Mouse (Mus musculus) neutrophil, adult 5-6 weeks (primary cell): ENCODE results near the gene Hnrnpf. TPM values are rescaled to one million over a fixed set of nuclear protein-coding genes. Genes with fewer than 3 reads are reported as not detected.

ENCODE experiments used
- ATAC-seq: fragments of 151-379, 151-347 bp; 2 replicates; pipeline ENCODE4 v1.8.0; 2017; ENCODE audit warnings: mild to moderate bottlenecking, moderate TSS enrichment; ENCODE audit not compliant: insufficient number of reproducible peaks, poor library complexity, low FRiP score, severe bottlenecking; ENCODE audit errors: extremely low read depth
- total RNA-seq: library from RNA; stranded (forward); fragments of 200-1000 nt; gene quantifications from 2 replicates; pipeline ENCODE4 v1.2.3, GENCODE M21; 2017

Hnrnpf gene
- total RNA-seq, 1 experiment from 2014 or later: 955 TPM

DNA sequence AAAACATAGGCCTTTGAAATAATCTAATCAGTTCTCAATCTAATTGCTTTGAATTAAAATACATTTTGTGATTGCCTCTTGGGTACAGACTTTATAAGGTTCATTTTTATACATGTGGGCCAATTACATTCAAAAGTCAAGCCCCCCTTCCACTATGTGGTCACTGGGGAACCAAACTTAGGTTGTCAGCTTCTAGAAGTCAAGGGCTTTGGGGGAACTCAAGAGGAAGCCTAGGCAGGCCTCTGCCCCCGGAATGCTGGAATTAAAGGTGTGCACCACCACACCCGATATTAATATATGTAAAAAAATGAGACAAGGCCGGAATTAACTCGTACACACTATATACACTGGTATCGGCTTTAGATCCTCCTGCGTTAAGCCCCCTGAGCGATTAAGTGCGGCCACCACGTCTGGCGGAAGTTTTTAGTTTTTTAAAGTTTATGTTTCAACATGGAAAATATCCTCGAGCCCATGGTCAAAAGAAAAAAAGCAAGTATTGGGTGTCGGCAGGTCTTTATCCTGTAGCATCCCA is 16.1 kb downstream of the Hnrnpf start:
- ATAC-seq: no peak

- ATAC-seq: peak; percentile 87
Observed at GRCm38 (mm10) chr6:117916737-117917426, 16.8 kb downstream of the Hnrnpf start.

DNA sequence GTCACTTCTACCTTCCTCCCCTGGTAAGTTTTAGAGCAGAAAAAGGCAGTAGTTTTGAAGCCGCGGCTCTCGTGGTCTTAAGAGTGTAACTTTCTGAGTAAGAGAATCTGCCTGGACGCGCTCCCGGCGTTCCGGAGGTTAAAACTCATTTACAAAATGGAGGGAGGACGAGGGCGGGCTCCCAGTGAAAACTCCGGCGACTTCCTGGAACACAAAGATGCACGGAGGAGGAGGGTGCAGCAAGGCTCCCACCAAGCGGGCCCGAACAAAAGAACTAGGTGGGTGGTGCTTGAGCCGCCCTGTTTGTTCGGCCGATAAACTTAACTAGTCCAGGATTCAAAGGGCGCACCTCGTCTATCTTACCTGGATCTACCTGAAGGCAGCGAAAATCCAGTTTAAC is 17.5 kb downstream of the Hnrnpf start:
- no peak for ATAC-seq

GRCm38 (mm10) chr6:117918043-117918442 is 17.9 kb downstream of the Hnrnpf start:
- ATAC-seq: no peak

DNA sequence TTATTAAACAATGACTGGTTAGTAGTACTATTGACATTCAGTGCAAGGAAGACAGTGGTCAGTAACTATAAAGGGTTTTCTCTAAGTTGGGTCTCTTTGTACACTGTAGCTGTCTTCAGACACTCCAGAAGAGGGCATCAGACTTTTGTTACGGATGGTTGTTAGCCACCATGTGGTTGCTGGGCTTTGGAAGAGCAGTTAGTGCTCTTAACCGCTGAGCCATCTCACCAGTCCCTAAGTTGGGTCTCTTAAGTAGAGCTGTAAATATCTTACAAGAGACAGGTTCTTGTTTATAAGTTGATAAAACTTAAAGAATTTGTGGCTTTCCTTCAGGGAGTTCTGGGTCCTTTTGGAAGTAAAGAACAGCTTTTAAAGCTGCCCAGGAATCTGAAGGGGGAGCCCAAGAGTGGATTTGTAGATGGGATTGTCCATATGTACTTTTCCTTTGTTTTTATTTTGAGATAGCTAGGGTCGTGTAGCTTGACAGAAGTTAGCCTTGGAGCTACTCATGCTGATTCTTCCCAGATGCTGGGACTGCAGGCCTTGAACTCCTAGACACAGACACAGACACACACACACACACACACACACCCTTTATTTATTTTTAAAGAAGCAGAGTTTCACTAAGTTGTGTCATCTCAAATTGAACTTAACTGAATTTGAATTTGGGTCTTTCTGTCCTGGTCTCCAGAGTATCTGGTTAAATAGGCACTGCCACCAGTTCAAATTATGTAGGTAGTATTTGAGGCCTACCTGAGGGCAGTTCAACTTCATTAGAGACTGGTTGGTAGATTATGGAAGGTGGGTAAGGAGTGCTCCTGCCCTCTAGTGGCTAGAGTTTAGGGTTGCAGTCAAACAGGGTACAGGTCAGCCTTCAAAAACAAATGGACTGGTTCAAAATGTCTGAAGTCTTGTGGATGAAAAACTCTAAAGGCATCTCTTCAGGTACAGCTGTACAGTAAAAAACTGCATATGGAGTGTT is 20.8 kb downstream of the Hnrnpf start:
- peak; percentile 75 for ATAC-seq

DNA sequence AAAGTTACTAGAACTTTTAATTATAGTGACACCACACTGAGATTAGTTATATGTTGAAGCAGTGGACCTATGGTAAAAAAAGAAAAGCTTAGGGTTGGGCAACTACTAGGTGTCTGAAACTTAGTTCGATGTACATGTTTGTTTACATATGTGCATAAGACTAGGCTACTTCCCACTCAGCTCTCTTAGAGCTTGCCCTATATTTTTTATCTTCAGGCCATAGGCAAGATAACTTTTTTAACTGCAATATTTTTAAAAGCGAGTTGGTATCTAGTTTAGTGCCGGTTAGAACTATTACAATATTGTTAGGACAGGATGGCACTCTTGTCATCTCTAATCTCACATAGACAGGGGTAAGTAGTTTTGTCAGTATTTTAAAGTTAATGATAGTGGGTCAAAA is 21.9 kb downstream of the Hnrnpf start:
- no peak for ATAC-seq

- ATAC-seq: no peak
Observed at GRCm38 (mm10) chr6:117926871-117927491, 26.9 kb downstream of the Hnrnpf start.

- ATAC-seq: no peak
Observed at GRCm38 (mm10) chr6:117927955-117928354, 27.8 kb downstream of the Hnrnpf start.

DNA sequence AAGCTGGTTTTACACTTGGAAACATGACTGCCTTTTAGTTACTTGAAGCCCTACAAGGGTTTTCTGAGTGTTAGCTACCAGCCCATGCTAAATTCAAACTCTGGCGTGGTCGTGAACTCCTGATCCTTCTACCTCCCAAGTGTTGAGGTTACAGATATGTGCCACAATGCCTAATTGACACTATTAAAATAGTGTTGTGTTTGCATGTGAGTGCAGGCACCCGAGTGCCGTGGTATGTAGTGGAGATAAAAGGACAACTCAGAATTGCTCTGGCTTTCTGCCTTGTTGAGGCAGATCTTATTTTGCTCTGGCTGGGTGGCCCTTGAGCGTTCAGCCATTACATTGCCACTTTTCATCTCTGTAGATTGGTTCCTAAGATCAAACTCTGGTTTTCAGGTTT is 28.6 kb downstream of the Hnrnpf start:
- no peak for ATAC-seq

DNA sequence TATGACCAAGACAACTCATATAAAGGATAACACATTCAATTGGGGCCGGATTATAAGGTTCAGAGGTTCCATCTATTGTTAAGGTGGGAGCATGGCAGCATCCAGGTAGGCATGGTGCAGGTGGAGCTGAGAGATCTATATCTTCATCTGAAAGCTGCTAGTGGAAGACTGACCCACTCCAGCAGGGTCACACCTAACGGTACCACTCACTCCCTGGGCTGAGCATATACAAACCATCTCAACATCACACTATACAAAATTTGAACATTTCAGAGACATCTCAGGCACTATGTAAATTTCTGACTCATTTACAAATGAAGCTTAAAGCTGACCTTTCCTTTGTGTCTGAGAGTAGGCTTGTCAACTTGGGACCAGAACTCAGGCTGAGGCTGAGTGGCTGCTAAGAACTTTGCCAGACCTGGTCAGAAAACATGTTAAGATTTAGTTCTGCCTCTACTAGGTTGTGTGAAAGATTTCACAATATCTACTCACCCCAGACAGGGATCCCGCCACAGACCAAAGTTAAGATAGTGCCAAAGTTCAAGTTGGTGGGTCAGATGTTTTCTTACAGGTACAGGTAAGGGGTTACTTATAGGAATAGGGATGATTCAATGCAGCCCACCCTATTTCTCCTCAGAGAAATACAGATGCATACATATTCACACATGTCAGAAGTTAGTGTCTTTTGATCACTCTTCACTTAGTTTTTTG is 30.0 kb downstream of the Hnrnpf start:
- ATAC-seq: no peak

DNA sequence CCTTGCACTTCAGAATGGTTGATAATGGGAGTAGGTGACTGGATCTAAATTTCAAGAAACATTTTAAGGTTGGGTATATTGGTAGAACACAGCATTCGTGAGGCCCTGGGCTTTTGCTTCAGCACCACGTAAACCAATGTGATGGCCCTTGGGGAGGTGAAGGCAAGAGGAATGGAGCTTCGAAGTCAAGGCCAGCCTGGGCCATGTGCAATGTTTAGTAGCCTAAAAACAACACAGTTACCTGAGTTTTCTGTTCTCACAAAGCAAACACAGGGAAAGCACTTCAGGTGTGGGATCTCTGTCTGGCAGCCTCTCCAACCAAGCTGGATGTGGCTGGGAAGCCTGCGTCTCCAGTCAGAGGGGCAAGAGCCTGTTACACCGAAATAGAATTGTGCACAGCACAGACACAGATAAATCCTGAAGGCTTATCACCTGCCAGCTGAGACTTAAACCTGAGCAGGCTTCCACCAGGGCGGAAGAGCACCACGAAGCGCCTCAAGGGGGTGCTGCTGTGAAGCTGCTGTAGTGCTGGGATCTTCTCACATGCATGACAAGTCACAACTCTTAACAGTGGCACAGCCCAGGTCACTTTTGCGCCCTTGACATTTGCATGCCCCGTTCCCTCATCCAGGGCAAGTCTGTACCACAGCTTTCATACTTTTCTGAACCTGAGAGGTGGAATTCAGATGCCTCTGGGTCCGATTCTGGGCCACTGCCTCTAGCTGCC is 32.4 kb downstream of the Hnrnpf start:
- ATAC-seq: 0 out of 2 replicates have a peak, but pooled peaks have one; percentile 10

GRCm38 (mm10) chr6:117934301-117934700 is 34.2 kb downstream of the Hnrnpf start:
- ATAC-seq: no peak

DNA sequence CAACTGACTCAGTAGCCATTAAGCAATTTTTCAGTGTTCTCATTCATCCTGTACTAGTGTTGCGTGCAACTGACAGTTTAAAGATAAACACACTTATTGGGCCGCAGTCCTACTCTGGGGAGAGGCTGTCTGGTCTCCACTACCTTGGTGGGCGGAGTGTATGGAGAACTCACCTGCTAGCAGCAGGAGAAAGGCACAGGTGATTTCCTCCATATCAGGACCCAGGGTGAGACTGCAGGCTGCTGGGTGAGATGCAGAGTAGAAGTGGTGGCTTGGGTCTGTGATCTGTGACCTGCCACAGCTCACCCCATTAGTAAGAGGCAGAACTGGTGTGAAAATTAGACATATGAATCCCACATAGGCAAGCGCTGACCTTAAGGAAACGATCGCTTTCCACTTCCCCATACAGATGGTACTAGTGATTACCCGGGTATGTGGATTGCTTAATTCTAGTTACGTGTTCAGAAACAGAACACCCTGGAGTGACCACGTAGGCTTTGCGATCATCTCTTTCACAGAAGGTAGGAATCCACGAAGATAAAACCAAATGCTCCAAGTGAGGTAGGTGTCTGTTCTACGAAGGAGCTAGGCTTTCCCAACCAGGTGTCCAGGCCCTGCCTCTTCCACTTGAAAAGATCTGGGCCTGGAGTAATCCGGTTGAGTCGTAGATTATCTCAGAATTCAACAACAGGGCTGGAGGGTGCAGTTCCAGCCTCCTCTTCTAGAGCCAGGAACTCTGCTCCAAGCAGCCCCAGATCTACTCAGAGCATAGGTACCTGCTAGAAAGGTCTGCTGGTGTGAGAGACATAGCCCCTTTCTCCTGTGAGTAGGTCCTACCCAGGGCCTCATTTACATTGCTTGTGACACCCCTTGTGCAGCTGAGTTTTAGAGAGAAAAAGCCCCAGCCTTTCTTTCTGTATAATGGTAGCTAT is 35.8 kb downstream of the Hnrnpf start:
- ATAC-seq: no peak

DNA sequence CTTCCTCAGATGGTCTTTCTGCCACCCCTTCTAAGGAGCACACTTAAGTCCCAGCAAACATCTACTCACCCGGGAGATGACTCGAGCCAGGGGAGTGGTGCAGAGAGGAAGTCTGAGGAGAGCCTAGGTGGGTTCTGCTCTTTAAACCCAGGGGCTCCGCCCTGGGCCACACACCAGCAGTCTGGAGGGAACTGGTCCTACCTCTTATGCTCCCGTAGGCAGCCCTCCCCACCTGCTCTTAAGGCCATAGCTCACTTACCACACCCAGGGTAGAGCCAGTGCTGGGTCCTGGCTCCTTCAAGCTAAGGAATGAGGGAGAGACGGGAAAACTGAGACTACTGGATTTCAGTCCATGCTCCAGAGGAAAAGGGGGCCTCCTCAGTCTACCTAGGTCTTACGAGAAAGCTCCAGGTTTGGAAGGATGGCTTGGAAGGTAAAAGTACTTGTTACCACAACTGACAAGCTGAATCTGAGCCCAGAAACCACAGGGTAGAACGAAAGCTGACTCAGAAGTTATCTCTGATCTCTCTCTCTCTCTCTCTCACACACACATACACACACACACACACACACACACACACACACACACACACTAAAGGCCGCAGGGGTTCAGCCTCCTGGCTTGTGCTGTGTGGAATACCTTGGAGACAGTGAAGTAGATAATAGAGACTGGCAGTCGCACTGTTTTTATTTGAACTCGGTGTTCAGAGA is 37.3 kb downstream of the Hnrnpf start, which contains the start of gene Fxyd4:
Gene Fxyd4 (minus strand): TSS at position 471 of the 711 bp plus-strand sequence.
- no peak for ATAC-seq

- no peak for ATAC-seq
Observed at GRCm38 (mm10) chr6:117938951-117939350, 38.8 kb downstream of the Hnrnpf start.

GRCm38 (mm10) chr6:117942769-117943168 is 42.6 kb downstream of the Hnrnpf start:
- no peak for ATAC-seq
